Mouse (Mus musculus) hindbrain, embryonic 14.5 days (tissue): ENCODE measurements at regions not wholly inside any gene's neighbourhood (a gene's known extent, or its start where the extent isn't known, plus 50 kb on each side); places are given as distances from the start of the nearest gene placed in this dataset.
"Not testable (repeated sequence)": the region's sequence is repeated elsewhere in the genome, so short reads cannot be mapped to it uniquely, and the experiment has no call there.

Experiments used
- ATAC-seq: fragments of 200-750 bp; cut with Nextera tagmentation; 2 replicates; pipeline ENCODE4 v1.8.0; 2017; ENCODE audit warnings: moderate number of reproducible peaks, mild to moderate bottlenecking, moderate TSS enrichment, moderate library complexity; ENCODE audit not compliant: low FRiP score
- DNase-seq: peaks from one replicate; pipeline ENCODE4 v3.0.0-alpha.2; 2015; ENCODE audit warnings: low spot score
- H3K27ac ChIP-seq: fragments of 300-500 bp; sonication (generic); 2 replicates; pipeline ENCODE4 v1.5.1; 2014; ENCODE audit warnings: mild to moderate bottlenecking, moderate library complexity
- H3K27me3 ChIP-seq: fragments of 300-500 bp; sonication (generic); 2 replicates; pipeline ENCODE4 v1.6.1; 2014; ENCODE audit warnings: mild to moderate bottlenecking, low read length, mixed read lengths; ENCODE audit not compliant: control insufficient read depth, insufficient read depth
- H3K36me3 ChIP-seq: fragments of 300-500 bp; sonication (generic); replicated peaks from 2 replicates; pipeline ENCODE4 v1.6.1; 2014; ENCODE audit not compliant: control insufficient read depth, insufficient read depth
- H3K4me1 ChIP-seq: fragments of 300-500 bp; sonication (generic); replicated peaks from 2 replicates; pipeline ENCODE4 v1.6.1; 2014; ENCODE audit warnings: antibody characterized with exemption, low read length, mixed read lengths; ENCODE audit not compliant: control insufficient read depth, insufficient read depth
- H3K4me2 ChIP-seq: fragments of 300-500 bp; sonication (generic); replicated peaks from 2 replicates; pipeline ENCODE4 v1.6.1; 2014; ENCODE audit warnings: mild to moderate bottlenecking, moderate library complexity
- H3K4me3 ChIP-seq: fragments of 300-500 bp; sonication (generic); replicated peaks from 2 replicates; pipeline ENCODE4 v1.5.1; 2014; ENCODE audit warnings: mild to moderate bottlenecking, low read length
- H3K9ac ChIP-seq: fragments of 300-500 bp; sonication (generic); 2 replicates; pipeline ENCODE4 v1.6.1; 2014
- H3K9me3 ChIP-seq: fragments of 300-500 bp; sonication (generic); 2 replicates; pipeline ENCODE4 v1.6.1; 2016; ENCODE audit warnings: low read length; ENCODE audit not compliant: control insufficient read depth
- WGBS: fragments of 180-500 bp; shearing (Covaris S2); extraction: QIAGEN DNeasy Blood & Tissue Kit; methylation state at CpG from one replicate; pipeline ENCODE4 v1.1.7; 2014; 5-methylcytosine and 5-hydroxymethylcytosine counted together

DNA sequence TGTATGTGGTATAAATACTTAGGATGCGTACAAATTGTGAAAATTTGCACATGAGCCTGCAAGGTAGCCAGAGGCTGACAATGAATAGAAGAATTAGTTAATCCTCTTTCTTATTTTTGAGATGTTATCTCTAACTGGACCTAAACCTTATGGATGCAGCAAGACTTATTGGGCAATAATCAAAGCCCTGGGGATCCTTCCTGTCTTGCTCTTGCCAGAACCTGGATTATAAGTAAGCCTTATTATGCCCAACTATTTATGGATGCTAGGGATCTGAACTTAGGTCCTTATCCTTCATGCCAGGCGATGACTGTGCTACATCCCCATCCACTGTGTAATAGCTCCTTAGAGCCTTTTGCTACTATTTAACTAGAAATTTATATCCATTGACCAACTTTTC lies 859.3 kb downstream of the Triml1 start:
- Histone ChIP-seq H3K27ac (no peak overlapping the region), H3K27me3 (no peaks in the 10 kb centered on the region), H3K9ac (no peak overlapping the region), H3K4me1 (no peaks in the 10 kb centered on the region), H3K9me3 (no peaks in the 10 kb centered on the region), H3K36me3 (no peaks in the 10 kb centered on the region), H3K4me3 (no peak overlapping the region), H3K4me2 (no peak overlapping the region)
- no peak for DNase-seq
- ATAC-seq, result no peak
- 99% methylated on average over 2 of the region's 2 CpGs for WGBS

DNA sequence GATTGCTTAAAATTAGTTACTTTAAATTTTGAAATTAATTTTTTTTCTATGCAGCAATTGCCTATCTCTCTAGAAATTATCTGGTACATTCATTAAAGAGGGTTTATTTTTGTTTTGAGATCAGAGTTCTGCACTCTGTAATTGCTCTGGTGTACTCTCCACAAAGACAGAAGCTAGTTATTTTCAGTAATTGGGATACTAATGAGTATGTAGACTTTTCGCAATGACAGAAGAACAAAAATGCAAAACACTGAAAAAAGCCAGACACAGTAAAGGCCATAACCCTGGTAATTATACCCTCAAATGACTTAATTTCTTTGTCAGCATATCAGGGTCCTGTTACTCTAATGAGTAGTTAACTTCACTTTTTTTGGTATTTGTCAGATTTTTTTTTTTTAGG lies 836.5 kb upstream of the Frg1 start:
- Histone ChIP-seq H3K4me2 (no peak overlapping the region), H3K9ac (no peak overlapping the region), H3K4me3 (no peak overlapping the region), H3K9me3 (no peaks in the 10 kb centered on the region), H3K27me3 (no peaks in the 10 kb centered on the region), H3K36me3 (no peaks in the 10 kb centered on the region), H3K4me1 (no peaks in the 10 kb centered on the region), H3K27ac (no peak overlapping the region)
- DNase-seq (no peak), ATAC-seq (no peak)
- 88% methylated on average over 1 of the region's 1 CpGs for WGBS

DNA sequence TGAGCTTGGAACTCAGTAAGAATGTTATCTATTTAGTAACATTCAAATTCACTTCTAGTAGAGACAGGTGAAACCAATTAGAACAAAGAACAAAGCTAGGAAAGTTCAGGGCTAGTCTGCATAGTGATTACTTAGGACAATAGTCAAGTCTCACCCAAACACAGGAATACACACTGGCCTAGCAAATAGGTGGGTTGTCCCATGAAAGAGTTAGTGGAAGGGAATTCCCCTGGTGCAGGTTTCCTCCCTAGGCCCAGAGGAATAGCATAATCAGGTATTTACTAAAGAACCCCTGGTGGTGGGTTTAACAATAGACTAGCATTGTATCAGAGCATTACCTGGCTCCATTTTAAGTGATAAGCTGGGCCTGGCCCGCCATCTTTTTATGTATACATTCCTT lies 825.4 kb upstream of the Frg1 start:
- not testable (repeated sequence) for H3K4me3 ChIP-seq, H3K27ac ChIP-seq, DNase-seq, ATAC-seq, H3K9ac ChIP-seq, H3K9me3 ChIP-seq, H3K36me3 ChIP-seq, H3K4me2 ChIP-seq, H3K4me1 ChIP-seq, H3K27me3 ChIP-seq
- 88% methylated on average over 1 of the region's 1 CpGs for WGBS

DNA sequence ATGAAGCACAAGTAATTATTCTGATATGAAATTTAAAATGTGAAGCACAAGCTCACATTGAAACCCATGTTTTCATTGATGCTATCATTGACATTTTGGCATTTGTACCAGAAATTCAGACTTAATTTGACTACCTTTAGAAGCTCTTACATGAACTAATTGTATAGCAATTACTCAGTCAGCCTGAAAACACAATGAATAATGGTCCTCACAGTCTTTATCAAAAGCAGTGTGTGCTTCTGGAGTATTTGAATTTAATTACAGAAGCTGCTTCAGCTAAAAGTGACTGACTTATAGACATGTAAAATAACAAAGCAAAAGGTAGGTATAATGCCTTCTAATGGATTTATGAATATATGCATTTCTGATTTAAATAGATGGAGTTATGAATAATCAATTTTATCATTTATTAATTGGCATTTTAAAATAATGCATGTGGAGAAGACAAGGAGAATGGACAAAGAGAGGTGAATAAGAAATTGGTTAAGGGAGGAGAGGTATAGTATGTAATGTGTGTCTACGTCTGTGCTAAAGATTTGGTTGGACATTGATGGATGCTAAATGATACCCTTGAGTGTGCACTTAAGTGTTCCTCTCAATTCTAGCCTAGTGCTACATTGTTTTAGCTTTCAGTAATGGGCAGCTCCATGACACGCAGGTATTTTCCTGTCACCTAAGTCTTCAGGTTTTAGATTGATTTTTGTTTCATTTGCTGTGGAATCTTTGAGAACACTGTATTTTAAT lies 803.2 kb upstream of the Frg1 start:
- H3K9me3 ChIP-seq, result no peaks in the 10 kb centered on the region
- ATAC-seq, result no peak
- DNase-seq, result no peak
- no peaks in the 10 kb centered on the region for H3K36me3 ChIP-seq
- no peak overlapping the region for H3K4me2 ChIP-seq
- no peaks in the 10 kb centered on the region for H3K4me1 ChIP-seq
- no peak overlapping the region for H3K9ac ChIP-seq
- H3K27ac ChIP-seq, result no peak overlapping the region
- H3K27me3 ChIP-seq, result no peaks in the 10 kb centered on the region
- 69% methylated on average over 2 of the region's 2 CpGs for WGBS
- H3K4me3 ChIP-seq, result no peak overlapping the region

GRCm38 (mm10) chr8:42210943-42211342 lies 794.1 kb upstream of the Frg1 start:
- no peak for ATAC-seq
- Histone ChIP-seq H3K9ac (no peak overlapping the region), H3K4me3 (no peak overlapping the region), H3K4me1 (no peaks in the 10 kb centered on the region), H3K27ac (no peak overlapping the region), H3K27me3 (no peaks in the 10 kb centered on the region), H3K36me3 (no peaks in the 10 kb centered on the region), H3K4me2 (no peak overlapping the region), H3K9me3 (no peaks in the 10 kb centered on the region)
- WGBS, result 57% methylated on average over 2 of the region's 2 CpGs
- DNase-seq, result peak; percentile 65

- no peaks in the 10 kb centered on the region for H3K9me3 ChIP-seq
- DNase-seq, result no peak
- no peaks in the 10 kb centered on the region for H3K27me3 ChIP-seq
- H3K36me3 ChIP-seq, result no peaks in the 10 kb centered on the region
- no peak overlapping the region for H3K27ac ChIP-seq
- H3K9ac ChIP-seq, result no peak overlapping the region
- H3K4me2 ChIP-seq, result no peak overlapping the region
- no peak for ATAC-seq
- no peak overlapping the region for H3K4me3 ChIP-seq
- H3K4me1 ChIP-seq, result no peaks in the 10 kb centered on the region
These were observed 793.1 kb upstream of the Frg1 start for GRCm38 (mm10) chr8:42209989-42210388.

GRCm38 (mm10) chr8:42197257-42197656 lies 780.4 kb upstream of the Frg1 start:
- no peaks in the 10 kb centered on the region for H3K36me3 ChIP-seq
- H3K4me3 ChIP-seq, result no peak overlapping the region
- no peaks in the 10 kb centered on the region for H3K27me3 ChIP-seq
- H3K9me3 ChIP-seq, result no peaks in the 10 kb centered on the region
- H3K4me2 ChIP-seq, result no peak overlapping the region
- no peaks in the 10 kb centered on the region for H3K4me1 ChIP-seq
- WGBS, result 70% methylated on average over 5 of the region's 5 CpGs
- H3K9ac ChIP-seq, result no peak overlapping the region
- H3K27ac ChIP-seq, result no peak overlapping the region
- ATAC-seq (no peak), DNase-seq (peak; percentile 44)

DNA sequence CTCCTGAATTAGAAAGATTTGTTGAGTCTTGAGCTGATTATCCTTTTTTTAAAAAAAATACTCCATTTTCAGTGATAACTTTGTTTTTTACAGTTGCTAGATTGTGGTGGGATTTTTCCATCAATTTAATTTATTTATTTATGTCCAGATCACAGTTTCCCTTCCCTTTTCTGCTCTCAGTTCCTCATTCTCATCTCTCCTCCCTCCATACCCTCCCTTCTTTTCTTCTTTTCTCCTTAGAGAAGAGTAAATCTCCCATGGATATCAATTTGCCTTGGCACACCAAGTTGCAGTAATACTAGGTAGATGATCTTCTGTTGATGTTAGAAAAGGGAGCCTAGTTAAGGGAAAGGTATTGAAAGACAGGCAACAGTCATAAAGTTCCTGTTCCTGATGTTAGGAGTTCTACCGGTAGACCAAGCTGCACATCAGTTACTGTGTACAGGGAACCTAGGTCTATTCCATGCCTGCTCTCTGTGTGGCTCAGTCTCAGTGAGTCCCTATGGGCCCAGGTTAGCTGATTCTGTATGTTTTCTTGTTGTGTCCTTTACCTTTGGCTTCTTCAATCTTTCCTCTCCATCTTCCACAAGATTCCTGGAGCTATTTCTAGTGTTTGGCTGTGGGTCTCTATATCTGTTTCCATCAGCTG lies 777.2 kb upstream of the Frg1 start:
- Histone ChIP-seq H3K4me3 (no peak overlapping the region), H3K4me1 (no peaks in the 10 kb centered on the region), H3K9ac (no peak overlapping the region), H3K36me3 (no peaks in the 10 kb centered on the region), H3K9me3 (no peaks in the 10 kb centered on the region), H3K4me2 (no peak overlapping the region), H3K27me3 (no peaks in the 10 kb centered on the region), H3K27ac (no peak overlapping the region)
- DNase-seq (no peak), ATAC-seq (no peak)
- 96% methylated on average over 1 of the region's 1 CpGs for WGBS

- ATAC-seq (no peak), DNase-seq (no peak)
- 88% methylated on average over 1 of the region's 1 CpGs for WGBS
- H3K4me1 ChIP-seq, result no peaks in the 10 kb centered on the region
- H3K9ac ChIP-seq, result no peak overlapping the region
- H3K27ac ChIP-seq, result no peak overlapping the region
- no peak overlapping the region for H3K4me2 ChIP-seq
- H3K27me3 ChIP-seq, result no peaks in the 10 kb centered on the region
- no peaks in the 10 kb centered on the region for H3K36me3 ChIP-seq
- no peak overlapping the region for H3K4me3 ChIP-seq
- H3K9me3 ChIP-seq, result no peaks in the 10 kb centered on the region
These were observed 770.2 kb upstream of the Frg1 start for GRCm38 (mm10) chr8:42187083-42187482.
